Mouse (Mus musculus) retina, postnatal 7 days (tissue): ENCODE results near the gene Kirrel.

Experiments used
- DNase-seq: peaks from one replicate; pipeline ENCODE4 v3.0.0-alpha.2; 2012; ENCODE audit warnings: low read depth, low spot score

The Kirrel gene

GRCm38 (mm10) chr3:87167621-87168020, 6.9 kb downstream of the Kirrel start:
- DNase-seq: no peak

DNA sequence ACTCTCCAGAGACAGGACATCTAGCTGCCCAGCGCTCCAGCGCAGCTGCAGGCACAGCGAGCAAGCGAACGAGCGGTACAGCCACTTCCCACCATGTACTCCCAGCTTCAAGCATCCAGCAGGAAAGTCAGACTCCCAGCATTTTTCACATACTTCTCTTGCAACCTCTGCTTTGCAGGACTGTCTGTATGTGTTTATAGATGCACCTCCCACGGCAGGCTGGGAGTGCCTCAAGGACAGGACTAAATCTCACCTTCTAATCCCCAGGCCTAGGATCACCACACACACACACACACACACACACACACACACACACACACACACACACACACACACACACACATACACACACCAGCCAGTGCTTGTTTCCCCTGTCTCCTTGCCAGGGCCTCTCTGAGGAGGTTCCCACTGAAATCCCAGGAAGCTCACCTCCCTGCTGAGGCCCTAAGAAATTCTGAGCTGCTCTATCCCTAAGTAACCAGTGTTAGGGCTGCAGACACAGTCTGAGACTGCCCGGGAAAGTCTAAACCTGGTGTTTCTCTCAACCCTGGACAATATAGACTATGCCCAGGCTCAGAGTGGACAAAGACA, 9.2 kb downstream of the Kirrel start:
- peak; percentile 42 for DNase-seq

DNA sequence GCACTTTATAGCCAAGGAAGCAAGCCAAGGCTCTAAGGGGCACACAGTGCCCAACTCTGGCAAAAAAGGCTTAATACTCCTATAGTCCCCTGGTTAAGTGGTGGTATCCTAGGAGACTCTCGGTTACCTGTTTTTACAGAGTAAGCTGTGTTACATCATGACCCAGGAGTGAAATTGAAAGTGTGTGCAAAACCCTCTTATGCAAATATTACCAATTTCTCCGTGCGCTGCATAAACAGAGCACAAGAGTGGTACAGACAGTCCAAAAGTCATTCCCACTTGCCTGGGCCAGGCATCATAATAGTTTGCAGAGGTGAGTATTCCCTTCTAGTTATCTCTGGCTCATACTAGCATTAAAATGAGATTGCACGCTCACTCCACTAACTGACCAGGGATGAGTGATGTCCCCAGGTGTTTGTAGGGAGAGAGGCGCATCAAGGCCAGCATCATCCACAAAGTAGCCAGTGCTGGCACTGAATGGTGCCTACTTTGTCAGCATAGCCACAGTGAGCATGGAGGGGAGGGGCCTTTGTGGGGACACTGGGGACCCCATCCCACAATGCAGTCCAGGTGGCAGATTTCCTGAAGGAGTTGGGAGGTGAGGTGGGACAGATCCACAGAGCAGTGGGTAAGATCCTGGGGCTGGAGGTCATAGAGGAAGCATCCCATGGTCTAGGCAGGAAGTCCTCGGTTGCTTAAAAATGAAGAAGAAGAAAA, 10.3 kb downstream of the Kirrel start:
- DNase-seq: no peak

- DNase-seq: no peak
Measured at GRCm38 (mm10) chr3:87163116-87163515, 11.4 kb downstream of the Kirrel start.

DNA sequence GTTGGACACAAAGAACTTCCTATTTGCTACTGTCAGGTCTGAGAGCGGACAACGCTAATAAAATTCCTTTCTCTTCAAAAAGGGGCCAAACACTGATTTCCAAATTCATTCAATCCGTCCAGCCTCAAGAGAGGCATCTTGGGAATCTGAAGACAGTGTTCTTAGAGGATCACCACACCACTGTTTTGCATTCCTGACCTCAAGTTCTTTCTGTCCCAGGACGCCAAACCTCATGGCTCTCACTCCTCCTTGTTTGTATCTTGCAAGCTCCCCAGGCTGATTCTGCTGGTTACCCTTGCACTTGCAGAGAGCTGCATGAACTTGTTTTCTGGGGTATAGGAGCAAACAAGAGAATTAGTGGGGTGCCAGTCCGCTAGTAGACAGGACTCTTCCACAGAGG, 12.2 kb downstream of the Kirrel start:
- no peak for DNase-seq

DNA sequence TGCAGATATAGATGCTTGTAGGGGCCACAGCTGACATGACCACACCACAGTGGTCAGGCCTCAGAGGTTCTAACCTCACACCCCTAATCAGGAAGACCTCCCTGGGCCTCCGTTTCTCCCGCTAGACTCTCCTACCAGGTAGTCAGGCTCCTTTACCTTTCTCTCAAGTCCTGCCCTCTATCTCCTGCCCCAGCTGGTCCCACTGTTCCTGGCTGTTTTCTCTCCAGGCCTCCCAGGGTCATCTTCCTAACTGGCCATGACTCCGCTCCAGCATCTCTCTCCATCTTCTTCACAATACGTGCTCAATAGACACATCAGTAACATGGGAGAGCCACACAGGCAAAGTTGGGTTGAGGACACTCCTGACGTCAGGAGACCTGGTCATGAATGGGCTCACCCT, 12.9 kb downstream of the Kirrel start:
- no peak for DNase-seq

GRCm38 (mm10) chr3:87160819-87161509, 13.6 kb downstream of the Kirrel start:
- DNase-seq: no peak

DNA sequence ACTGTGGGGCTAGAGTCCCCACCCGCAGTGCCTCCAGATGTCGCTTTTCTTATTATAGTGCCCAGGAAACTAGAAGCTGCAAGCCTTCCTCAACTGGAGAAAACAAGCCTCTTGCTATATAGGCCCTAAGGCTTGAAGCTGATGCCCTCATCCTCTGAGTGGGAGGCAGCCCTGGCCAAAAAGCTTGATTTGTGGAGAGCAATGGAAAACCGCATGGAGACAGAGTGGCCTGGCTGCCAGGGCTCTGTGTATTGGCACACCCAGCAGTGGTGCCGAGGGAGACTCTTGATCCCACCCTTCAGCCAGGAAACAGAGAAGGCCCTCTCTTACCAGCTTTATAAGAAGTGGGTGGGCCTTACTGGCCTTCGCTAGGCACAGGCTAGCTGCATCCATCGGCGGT, 15.4 kb downstream of the Kirrel start:
- no peak for DNase-seq

DNA sequence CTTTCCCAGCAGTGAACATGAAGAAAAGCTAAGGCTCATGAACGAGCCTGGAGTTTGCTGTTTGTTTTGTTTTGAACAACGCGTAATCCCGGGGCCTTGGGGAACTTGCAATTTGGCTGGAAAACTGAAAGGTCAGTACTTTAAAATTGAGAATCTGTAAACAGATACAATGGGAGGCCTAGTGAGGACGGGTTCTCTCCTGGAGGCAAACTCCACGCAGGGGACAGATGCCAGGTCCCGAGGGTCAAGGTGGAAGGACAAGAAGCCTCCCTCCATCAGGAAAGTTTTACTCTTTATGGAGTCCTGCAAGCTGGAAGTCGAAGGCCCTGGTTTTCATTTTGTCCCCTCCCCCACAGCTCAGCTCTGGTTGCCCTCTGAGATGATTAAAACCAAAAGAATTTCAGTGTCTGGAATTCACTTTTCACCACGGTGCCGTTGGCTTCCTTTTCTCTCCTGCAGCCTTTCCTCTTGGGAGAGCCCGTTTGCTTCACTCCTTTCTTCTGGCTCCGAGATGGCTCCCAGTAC, 16.7 kb downstream of the Kirrel start:
- DNase-seq: no peak

GRCm38 (mm10) chr3:87157297-87157696, 17.2 kb downstream of the Kirrel start:
- DNase-seq: no peak

DNA sequence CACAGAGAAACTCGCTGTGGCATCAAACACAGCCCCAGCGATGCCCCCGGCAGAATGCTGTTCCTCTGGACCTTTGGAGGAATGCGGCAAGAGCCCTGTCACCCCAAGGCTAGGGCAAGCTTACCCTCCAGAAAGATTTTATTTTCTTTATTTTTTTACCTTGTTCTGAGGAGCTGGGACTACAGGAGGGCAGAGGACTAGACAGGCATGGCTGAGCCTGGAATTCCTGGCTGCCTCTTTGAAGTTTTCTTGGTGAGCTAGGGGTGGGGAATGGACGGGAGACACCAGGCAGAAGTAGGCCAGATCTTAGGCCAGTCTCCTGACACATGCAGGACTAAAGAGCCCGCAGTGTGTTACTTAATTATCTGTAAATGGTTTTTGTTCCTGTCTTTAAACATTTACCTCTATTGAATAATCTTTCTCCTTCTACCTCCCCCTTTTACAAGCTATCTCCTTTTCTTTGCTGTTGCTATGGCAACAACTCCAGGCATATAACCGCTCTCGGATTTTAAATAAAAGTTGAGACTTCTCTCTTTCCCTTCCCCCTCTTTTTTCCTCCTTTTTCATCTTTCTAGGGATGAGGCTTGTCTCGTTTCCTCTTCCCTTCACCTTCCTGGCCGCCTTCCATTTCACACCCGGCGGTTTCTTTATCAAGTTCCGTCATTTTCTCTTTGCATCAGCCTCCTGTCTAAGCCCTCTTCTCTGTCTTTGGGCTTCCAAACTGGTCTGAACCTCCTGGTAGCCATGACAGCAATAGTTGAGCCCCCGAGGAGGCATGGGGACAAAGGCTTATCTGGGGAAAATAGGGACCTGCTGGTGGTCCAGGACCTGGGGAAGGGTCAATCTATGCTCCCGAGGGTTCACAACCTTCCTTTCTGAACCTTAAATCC, 19.9 kb downstream of the Kirrel start:
- DNase-seq: no peak

DNA sequence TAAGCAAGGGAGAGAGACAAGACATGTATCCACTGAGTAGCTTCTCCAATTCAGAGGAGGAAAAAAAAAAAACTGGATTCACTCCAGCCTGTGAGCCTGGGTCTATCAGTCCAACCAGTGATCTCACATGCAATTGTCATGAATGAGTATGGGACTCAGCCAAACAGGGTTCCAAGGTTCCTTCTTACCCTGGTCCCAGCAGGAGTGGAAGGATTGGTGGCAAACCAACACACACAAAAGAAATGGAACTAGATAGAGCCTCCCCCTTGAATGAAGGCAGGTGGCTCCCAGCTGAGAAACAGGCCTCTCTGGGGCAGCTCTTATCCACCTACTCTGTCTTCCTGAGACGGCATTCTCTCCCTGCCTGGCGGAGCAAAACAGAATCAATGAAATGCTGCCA, 21.5 kb downstream of the Kirrel start:
- DNase-seq: no peak

- no peak for DNase-seq
Measured at GRCm38 (mm10) chr3:87152111-87152738, 22.3 kb downstream of the Kirrel start.

- no peak for DNase-seq
Measured at GRCm38 (mm10) chr3:87151294-87151826, 23.2 kb downstream of the Kirrel start.

DNA sequence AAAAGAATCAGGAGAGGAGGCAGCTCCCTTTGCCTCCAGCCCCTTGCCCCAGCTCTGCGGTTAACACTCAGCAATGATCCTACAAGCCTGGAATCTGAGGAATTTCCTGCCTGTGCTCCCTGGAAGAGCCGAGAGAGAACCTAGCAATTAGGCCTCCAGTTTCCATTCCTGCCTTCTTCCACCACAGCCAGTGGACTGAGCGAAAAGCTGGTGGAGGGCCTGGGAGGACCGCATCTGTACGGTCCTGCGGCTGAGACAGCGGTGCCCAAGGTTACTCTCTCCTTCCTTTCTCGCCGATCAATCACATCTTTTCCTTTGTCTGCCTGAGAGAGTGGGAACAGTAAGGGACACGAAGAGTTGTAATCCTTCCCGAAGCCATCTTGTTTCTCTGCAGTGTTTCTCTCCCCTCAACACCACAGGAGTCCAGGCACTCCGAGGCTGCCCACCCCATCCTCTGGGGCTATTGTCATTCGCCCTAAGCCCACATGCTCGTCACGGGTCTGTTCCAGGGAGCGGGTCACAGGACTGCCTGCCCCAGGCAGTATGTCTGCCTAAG, 23.8 kb downstream of the Kirrel start:
- no peak for DNase-seq

DNA sequence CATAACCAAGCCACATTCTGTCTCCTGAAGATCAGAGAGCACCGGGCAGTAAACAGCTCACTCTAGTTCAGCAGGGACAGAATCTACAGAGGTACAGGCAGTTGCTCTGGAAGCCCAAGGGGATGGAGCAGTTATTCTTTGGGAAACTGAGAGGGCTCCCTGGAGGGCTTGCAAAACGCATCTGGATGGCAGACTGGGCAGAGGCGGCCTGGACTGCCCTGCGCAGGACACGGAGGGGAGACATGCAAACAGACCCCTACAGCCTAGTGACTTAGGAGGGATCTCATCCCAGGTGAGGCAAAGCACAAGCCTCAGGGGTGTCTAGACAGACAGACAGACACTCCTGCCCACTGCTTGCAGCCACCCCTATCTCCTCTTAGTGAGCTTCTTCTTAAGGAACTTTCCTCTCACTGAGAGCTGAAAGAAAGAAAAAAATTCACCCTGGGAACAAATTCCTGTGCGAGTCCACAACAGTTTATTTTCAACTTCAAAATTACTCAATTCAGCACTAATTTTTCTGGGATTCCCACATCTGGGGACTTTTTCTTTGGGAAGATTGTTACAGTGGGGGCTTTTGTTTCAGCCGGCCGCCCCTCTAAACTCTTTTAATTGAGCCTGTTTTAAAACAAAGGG, 24.4 kb downstream of the Kirrel start:
- no peak for DNase-seq

GRCm38 (mm10) chr3:87149425-87149824, 25.1 kb downstream of the Kirrel start:
- DNase-seq: no peak

DNA sequence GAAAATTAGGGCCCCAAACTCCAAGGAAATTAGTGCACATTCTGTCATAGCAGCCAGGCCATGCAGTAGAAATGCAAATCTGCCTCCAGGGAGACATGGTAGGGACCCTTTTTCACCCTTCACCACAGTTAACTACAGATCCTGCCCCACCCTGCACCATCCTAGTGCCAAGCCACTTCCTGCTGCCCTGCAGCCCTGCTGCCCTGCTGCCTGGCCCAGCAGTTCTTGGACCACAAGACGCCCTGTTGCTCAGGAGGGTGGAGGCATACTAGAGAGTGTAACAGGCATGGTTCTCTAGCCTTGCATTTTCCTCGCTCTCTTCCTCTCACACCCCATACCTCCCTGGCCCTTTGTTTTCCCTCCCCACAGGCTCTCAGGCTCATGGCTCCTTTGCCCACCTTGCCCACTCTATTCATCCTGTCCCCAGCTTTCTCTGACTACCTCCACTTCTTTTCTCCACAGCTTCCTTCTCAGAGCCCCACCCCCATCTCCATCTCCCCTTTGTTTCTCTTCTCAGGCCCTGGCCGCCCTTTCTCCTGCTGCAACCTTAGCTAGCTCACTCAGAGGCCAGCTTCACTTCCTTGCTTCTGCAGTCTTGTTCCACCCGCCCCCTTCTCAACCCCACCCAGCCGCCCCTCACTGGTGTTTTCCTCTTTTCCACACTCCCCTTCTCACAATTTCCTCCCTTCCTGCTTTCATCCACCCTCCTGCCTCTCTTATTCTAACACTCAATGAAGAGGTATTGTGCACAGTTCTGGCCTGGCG, 29.9 kb downstream of the Kirrel start:
- DNase-seq: no peak

DNA sequence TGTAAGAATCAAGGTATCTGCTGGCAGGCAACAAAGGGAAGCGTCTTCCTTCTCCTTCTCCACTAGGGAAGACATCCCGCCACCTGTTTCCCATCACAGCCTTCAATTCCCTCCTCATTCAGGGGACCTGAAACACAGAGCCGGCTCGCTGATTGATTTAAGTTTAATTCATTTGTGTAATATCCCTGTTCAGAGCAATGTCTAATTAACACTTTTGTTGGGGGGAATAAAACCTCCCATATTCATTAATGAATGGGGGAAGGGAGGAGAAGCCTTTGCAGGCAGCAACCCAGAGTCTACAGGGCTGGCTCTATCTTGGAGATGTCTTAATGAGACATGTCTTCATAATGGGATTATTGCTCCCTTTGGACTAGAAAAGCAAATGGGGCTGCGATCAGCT, 34.3 kb downstream of the Kirrel start:
- no peak for DNase-seq
